Mouse (Mus musculus) lung, adult 2 months (tissue): Measurements from ENCODE around the gene Papss2.

Experiments used
- CTCF ChIP-seq: fragments of 200-500 bp; IDR thresholded peaks from 2 replicates; pipeline ENCODE4 v1.5.1; 2011; ENCODE audit warnings: mild to moderate bottlenecking, low read length, control low read depth; ENCODE audit not compliant: insufficient read depth
- POLR2A ChIP-seq: fragments of 200-500 bp; IDR thresholded peaks from 2 replicates; pipeline ENCODE4 v1.6.1; 2011; ENCODE audit warnings: low read depth, mild to moderate bottlenecking, control low read depth, low read length, borderline replicate concordance; ENCODE audit errors: extremely low read depth

GRCm38 (mm10) chr19:32708996-32709395, 113.4 kb downstream of the Papss2 start:
- TF ChIP-seq CTCF (no peak), POLR2A (no peak)
